Mouse (Mus musculus) kidney, embryonic 16.5 days (tissue): ENCODE results near the gene Rgmb. TPM values are rescaled to one million over a fixed set of nuclear protein-coding genes. Genes with fewer than 3 reads are reported as not detected.
A peak's percentile ranks its signal among the peaks of the same experiment; 100 is the strongest.

Experiments used
- ATAC-seq: fragments of 200-750 bp; cut with Nextera tagmentation; 2 replicates; pipeline ENCODE4 v1.8.0; 2017; ENCODE audit warnings: moderate TSS enrichment; ENCODE audit not compliant: low FRiP score, low TSS enrichment
- H3K27ac ChIP-seq: fragments of 300-500 bp; sonication (generic); 2 replicates; pipeline ENCODE4 v1.5.1; 2014; ENCODE audit warnings: low read length
- H3K27me3 ChIP-seq: fragments of 300-500 bp; sonication (generic); 2 replicates; pipeline ENCODE4 v1.6.1; 2014; ENCODE audit warnings: low read length, control low read depth, mixed read lengths; ENCODE audit not compliant: insufficient read depth
- H3K36me3 ChIP-seq: fragments of 300-500 bp; sonication (generic); 2 replicates; pipeline ENCODE4 v1.6.1; 2014; ENCODE audit warnings: low read length, control low read depth, mixed read lengths; ENCODE audit not compliant: insufficient read depth
- H3K4me1 ChIP-seq: fragments of 300-500 bp; sonication (generic); 2 replicates; pipeline ENCODE4 v1.6.1; 2014; ENCODE audit warnings: low read length, control low read depth, mixed read lengths; ENCODE audit not compliant: insufficient read depth
- H3K4me2 ChIP-seq: fragments of 300-500 bp; sonication (generic); replicated peaks from 2 replicates; pipeline ENCODE4 v1.6.1; 2014; ENCODE audit warnings: low read depth, low read length
- H3K4me3 ChIP-seq: fragments of 300-500 bp; sonication (generic); 2 replicates; pipeline ENCODE4 v1.5.1; 2014; ENCODE audit warnings: mild to moderate bottlenecking, low read length
- H3K9ac ChIP-seq: fragments of 300-500 bp; sonication (generic); replicated peaks from 2 replicates; pipeline ENCODE4 v1.6.1; 2014; ENCODE audit warnings: low read length
- H3K9me3 ChIP-seq: fragments of 300-500 bp; sonication (generic); 2 replicates; pipeline ENCODE4 v1.6.1; 2016; ENCODE audit warnings: low read length, control low read depth
- WGBS: fragments of 180-500 bp; shearing (Covaris S2); extraction: QIAGEN DNeasy Blood & Tissue Kit; methylation state at CpG from one replicate; pipeline ENCODE4 v1.1.7; 2014; 5-methylcytosine and 5-hydroxymethylcytosine counted together
- polyA plus RNA-seq: library from polyadenylated mRNA; unstranded; fragments of >200 nt; fragmentation: Nextera tagmentation; extraction: Ambion mirVana; gene quantifications from 2 replicates; pipeline ENCODE4 v1.2.1, GENCODE M21; 2015

Gene Rgmb
- polyA plus RNA-seq, 1 experiment from 2014 or later = 10.1 TPM

- Histone ChIP-seq H3K4me1 (no peaks in the 10 kb centered on the region), H3K4me3 (no peak overlapping the region), H3K4me2 (no peak overlapping the region), H3K27me3 (no peaks in the 10 kb centered on the region), H3K27ac (no peak overlapping the region), H3K9ac (no peak overlapping the region), H3K9me3 (no peaks in the 10 kb centered on the region), H3K36me3 (no peaks in the 10 kb centered on the region)
- 64% methylated on average over 3 of the region's 3 CpGs for WGBS
- no peak for ATAC-seq
Measured at GRCm38 (mm10) chr17:15799195-15799793, 31.5 kb downstream of the Rgmb start.

- Histone ChIP-seq H3K9me3 (no peaks in the 10 kb centered on the region), H3K9ac (no peak overlapping the region), H3K4me2 (no peak overlapping the region), H3K27ac (no peak overlapping the region), H3K27me3 (no peaks in the 10 kb centered on the region), H3K36me3 (no peaks in the 10 kb centered on the region), H3K4me3 (no peak overlapping the region), H3K4me1 (no peaks in the 10 kb centered on the region)
- WGBS = 90% methylated on average over 8 of the region's 8 CpGs
- ATAC-seq = no peak
Measured at GRCm38 (mm10) chr17:15790716-15791115, 40.1 kb downstream of the Rgmb start.

GRCm38 (mm10) chr17:15787036-15787435, 43.8 kb downstream of the Rgmb start:
- Histone ChIP-seq H3K27me3 (no peaks in the 10 kb centered on the region), H3K36me3 (no peaks in the 10 kb centered on the region), H3K4me1 (no peaks in the 10 kb centered on the region), H3K4me2 (no peak overlapping the region), H3K27ac (no peak overlapping the region), H3K4me3 (no peak overlapping the region), H3K9ac (no peak overlapping the region), H3K9me3 (no peaks in the 10 kb centered on the region)
- 32% methylated on average over 3 of the region's 3 CpGs for WGBS
- no peak for ATAC-seq

GRCm38 (mm10) chr17:15777979-15778378, 52.9 kb downstream of the Rgmb start:
- H3K9ac ChIP-seq = no peak overlapping the region
- H3K4me2 ChIP-seq = no peak overlapping the region
- no peak overlapping the region for H3K27ac ChIP-seq
- 0 out of 2 replicates have a peak, but pooled peaks cover under 1% of the 10 kb centered on the region for H3K36me3 ChIP-seq
- 85% methylated on average over 6 of the region's 6 CpGs for WGBS
- no peaks in the 10 kb centered on the region for H3K27me3 ChIP-seq
- no peaks in the 10 kb centered on the region for H3K4me1 ChIP-seq
- H3K9me3 ChIP-seq = no peaks in the 10 kb centered on the region
- ATAC-seq = no peak
- H3K4me3 ChIP-seq = no peak overlapping the region

GRCm38 (mm10) chr17:15776349-15776748, 54.5 kb downstream of the Rgmb start:
- Histone ChIP-seq H3K27ac (no peak overlapping the region), H3K4me2 (no peak overlapping the region), H3K9me3 (no peaks in the 10 kb centered on the region), H3K36me3 (0 out of 2 replicates have a peak, but pooled peaks cover 5% of the 10 kb centered on the region), H3K27me3 (no peaks in the 10 kb centered on the region), H3K4me3 (no peak overlapping the region), H3K9ac (no peak overlapping the region), H3K4me1 (no peaks in the 10 kb centered on the region)
- 65% methylated on average over 5 of the region's 5 CpGs for WGBS
- 0 out of 2 replicates have a peak, but pooled peaks have one; percentile 46 for ATAC-seq

- Histone ChIP-seq H3K9ac (no peak overlapping the region), H3K9me3 (no peaks in the 10 kb centered on the region), H3K4me1 (no peaks in the 10 kb centered on the region), H3K4me2 (no peak overlapping the region), H3K36me3 (peaks cover 16% of the 10 kb centered on the region), H3K27ac (no peak overlapping the region), H3K27me3 (no peaks in the 10 kb centered on the region), H3K4me3 (no peak overlapping the region)
- ATAC-seq = no peak
- WGBS = 85% methylated on average over 5 of the region's 5 CpGs
Measured at GRCm38 (mm10) chr17:15774565-15775215, 56.1 kb downstream of the Rgmb start.

GRCm38 (mm10) chr17:15773956-15774355, 56.9 kb downstream of the Rgmb start:
- ATAC-seq = no peak
- Histone ChIP-seq H3K4me3 (no peak overlapping the region), H3K36me3 (peaks cover 22% of the 10 kb centered on the region), H3K4me1 (no peaks in the 10 kb centered on the region), H3K9ac (no peak overlapping the region), H3K27ac (no peak overlapping the region), H3K27me3 (no peaks in the 10 kb centered on the region), H3K9me3 (no peaks in the 10 kb centered on the region), H3K4me2 (no peak overlapping the region)
- 88% methylated on average over 6 of the region's 6 CpGs for WGBS

- H3K4me1 ChIP-seq = no peaks in the 10 kb centered on the region
- no peaks in the 10 kb centered on the region for H3K27me3 ChIP-seq
- H3K9ac ChIP-seq = no peak overlapping the region
- peaks cover 47% of the 10 kb centered on the region for H3K36me3 ChIP-seq
- no peaks in the 10 kb centered on the region for H3K9me3 ChIP-seq
- no peak overlapping the region for H3K4me2 ChIP-seq
- 86% methylated on average over 7 of the region's 7 CpGs for WGBS
- no peak for ATAC-seq
- no peak overlapping the region for H3K27ac ChIP-seq
- no peak overlapping the region for H3K4me3 ChIP-seq
Measured at GRCm38 (mm10) chr17:15769081-15769724, 61.6 kb downstream of the Rgmb start.

GRCm38 (mm10) chr17:15761191-15761590, 69.6 kb downstream of the Rgmb start:
- ATAC-seq = no peak
- Histone ChIP-seq H3K27ac (no peak overlapping the region), H3K9ac (no peak overlapping the region), H3K36me3 (peaks cover 57% of the 10 kb centered on the region), H3K4me1 (no peaks in the 10 kb centered on the region), H3K4me3 (no peak overlapping the region), H3K9me3 (no peaks in the 10 kb centered on the region), H3K4me2 (no peak overlapping the region), H3K27me3 (no peaks in the 10 kb centered on the region)
- WGBS = 91% methylated on average over 8 of the region's 8 CpGs
